Mouse (Mus musculus): Measurements from ENCODE around the gene Flot1. TPM values are rescaled to one million over a fixed set of nuclear protein-coding genes. Genes with fewer than 3 reads are reported as not detected.

The Flot1 gene
- polyA plus RNA-seq, 1 experiment, result 90.0 TPM

GRCm38 (mm10) chr17:35822564-35822963 lies 466 bp upstream of the Flot1 start:
- TF ChIP-seq CTCF (IDR thresholded peaks at IDR 0.05; ENCODE audit: control insufficient read depth, insufficient read depth, low read length) (no peak), POLR2A (IDR thresholded peaks at IDR 0.05; ENCODE audit: borderline replicate concordance, control insufficient read depth, low read depth, low read length) (no peak)
- Histone ChIP-seq H3K4me3 (replicated peaks; ENCODE audit: control insufficient read depth, low read depth, low read length) (peak overlapping the region; percentile 53), H3K4me1 (ENCODE audit: control insufficient read depth, insufficient read depth, low read length) (peaks cover 2% of the 10 kb centered on the region), H3K27ac (ENCODE audit: control insufficient read depth, insufficient read depth, low read depth, low read length, poor library complexity) (peak overlapping the region; percentile 58; the same call in 1 of the 2 replicates)
- 0% methylated on average over 11 of the region's 11 CpGs for WGBS

GRCm38 (mm10) chr17:35824402-35824801 lies 1.4 kb downstream of the Flot1 start:
- H3K27ac ChIP-seq (ENCODE audit: control insufficient read depth, insufficient read depth, low read depth, low read length, poor library complexity), result peak overlapping the region; percentile 34
- peak overlapping the region; percentile 29 for H3K4me3 ChIP-seq (replicated peaks; ENCODE audit: control insufficient read depth, low read depth, low read length)
- TF ChIP-seq CTCF (IDR thresholded peaks at IDR 0.05; ENCODE audit: control insufficient read depth, insufficient read depth, low read length), result peak; percentile 66
- no peak for TF ChIP-seq POLR2A (IDR thresholded peaks at IDR 0.05; ENCODE audit: borderline replicate concordance, control insufficient read depth, low read depth, low read length)
- H3K4me1 ChIP-seq (ENCODE audit: control insufficient read depth, insufficient read depth, low read length), result peaks cover 3% of the 10 kb centered on the region
- WGBS, result 59% methylated on average over 7 of the region's 7 CpGs

- no peak overlapping the region for H3K4me3 ChIP-seq (replicated peaks; ENCODE audit: control insufficient read depth, low read depth, low read length)
- H3K27ac ChIP-seq (ENCODE audit: control insufficient read depth, insufficient read depth, low read depth, low read length, poor library complexity), result no peak overlapping the region
- 88% methylated on average over 13 of the region's 13 CpGs for WGBS
- TF ChIP-seq CTCF (IDR thresholded peaks at IDR 0.05; ENCODE audit: control insufficient read depth, insufficient read depth, low read length) (no peak), POLR2A (IDR thresholded peaks at IDR 0.05; ENCODE audit: borderline replicate concordance, control insufficient read depth, low read depth, low read length) (no peak)
- peaks cover 4% of the 10 kb centered on the region for H3K4me1 ChIP-seq (ENCODE audit: control insufficient read depth, insufficient read depth, low read length)
These were observed 2.2 kb downstream of the Flot1 start for GRCm38 (mm10) chr17:35825109-35825850.

- TF ChIP-seq POLR2A (IDR thresholded peaks at IDR 0.05; ENCODE audit: borderline replicate concordance, control insufficient read depth, low read depth, low read length) (no peak), CTCF (IDR thresholded peaks at IDR 0.05; ENCODE audit: control insufficient read depth, insufficient read depth, low read length) (peak; percentile 98)
- Histone ChIP-seq H3K4me3 (replicated peaks; ENCODE audit: control insufficient read depth, low read depth, low read length) (no peak overlapping the region), H3K27ac (ENCODE audit: control insufficient read depth, insufficient read depth, low read depth, low read length, poor library complexity) (peak overlapping the region; percentile 40), H3K4me1 (ENCODE audit: control insufficient read depth, insufficient read depth, low read length) (peaks cover 2% of the 10 kb centered on the region; the same call in 1 of the 2 replicates)
- WGBS, result 2% methylated on average over 21 of the region's 21 CpGs
These were observed 6.7 kb downstream of the Flot1 start for GRCm38 (mm10) chr17:35829737-35830136.

GRCm38 (mm10) chr17:35832400-35833238 lies 9.6 kb downstream of the Flot1 start:
- TF ChIP-seq CTCF (IDR thresholded peaks at IDR 0.05; ENCODE audit: control insufficient read depth, insufficient read depth, low read length) (no peak), POLR2A (IDR thresholded peaks at IDR 0.05; ENCODE audit: borderline replicate concordance, control insufficient read depth, low read depth, low read length) (no peak)
- Histone ChIP-seq H3K27ac (ENCODE audit: control insufficient read depth, insufficient read depth, low read depth, low read length, poor library complexity) (no peak overlapping the region), H3K4me3 (replicated peaks; ENCODE audit: control insufficient read depth, low read depth, low read length) (no peak overlapping the region), H3K4me1 (ENCODE audit: control insufficient read depth, insufficient read depth, low read length) (peaks cover 6% of the 10 kb centered on the region; the same call in 1 of the 2 replicates)
- 79% methylated on average over 8 of the region's 8 CpGs for WGBS

GRCm38 (mm10) chr17:35833239-35833751 lies 10.3 kb downstream of the Flot1 start:
- 34% methylated on average over 5 of the region's 5 CpGs for WGBS
- TF ChIP-seq POLR2A (IDR thresholded peaks at IDR 0.05; ENCODE audit: borderline replicate concordance, control insufficient read depth, low read depth, low read length) (no peak), CTCF (IDR thresholded peaks at IDR 0.05; ENCODE audit: control insufficient read depth, insufficient read depth, low read length) (no peak)
- H3K4me3 ChIP-seq (replicated peaks; ENCODE audit: control insufficient read depth, low read depth, low read length), result no peak overlapping the region
- peaks cover 6% of the 10 kb centered on the region; the same call in 1 of the 2 replicates for H3K4me1 ChIP-seq (ENCODE audit: control insufficient read depth, insufficient read depth, low read length)
- H3K27ac ChIP-seq (ENCODE audit: control insufficient read depth, insufficient read depth, low read depth, low read length, poor library complexity), result no peak overlapping the region

GRCm38 (mm10) chr17:35833894-35834293 lies 10.9 kb downstream of the Flot1 start:
- no peak overlapping the region for H3K4me3 ChIP-seq (replicated peaks; ENCODE audit: control insufficient read depth, low read depth, low read length)
- no peak overlapping the region for H3K27ac ChIP-seq (ENCODE audit: control insufficient read depth, insufficient read depth, low read depth, low read length, poor library complexity)
- TF ChIP-seq CTCF (IDR thresholded peaks at IDR 0.05; ENCODE audit: control insufficient read depth, insufficient read depth, low read length) (no peak), POLR2A (IDR thresholded peaks at IDR 0.05; ENCODE audit: borderline replicate concordance, control insufficient read depth, low read depth, low read length) (no peak)
- 55% methylated on average over 5 of the region's 5 CpGs for WGBS
- H3K4me1 ChIP-seq (ENCODE audit: control insufficient read depth, insufficient read depth, low read length), result peaks cover 6% of the 10 kb centered on the region; the same call in 1 of the 2 replicates

Data from bone marrow, adult 2 months (tissue).